Mouse (Mus musculus): ENCODE data around the gene Myadml2. TPM values are rescaled to one million over a fixed set of nuclear protein-coding genes. Genes with fewer than 3 reads are reported as not detected.
A peak's percentile ranks its signal among the peaks of the same experiment; 100 is the strongest.

The Myadml2 gene
- polyA plus RNA-seq (2016; fragmentation: Nextera tagmentation; extraction: Ambion mirVana), result 0.23 and 0.47 TPM in 2 replicates

DNA sequence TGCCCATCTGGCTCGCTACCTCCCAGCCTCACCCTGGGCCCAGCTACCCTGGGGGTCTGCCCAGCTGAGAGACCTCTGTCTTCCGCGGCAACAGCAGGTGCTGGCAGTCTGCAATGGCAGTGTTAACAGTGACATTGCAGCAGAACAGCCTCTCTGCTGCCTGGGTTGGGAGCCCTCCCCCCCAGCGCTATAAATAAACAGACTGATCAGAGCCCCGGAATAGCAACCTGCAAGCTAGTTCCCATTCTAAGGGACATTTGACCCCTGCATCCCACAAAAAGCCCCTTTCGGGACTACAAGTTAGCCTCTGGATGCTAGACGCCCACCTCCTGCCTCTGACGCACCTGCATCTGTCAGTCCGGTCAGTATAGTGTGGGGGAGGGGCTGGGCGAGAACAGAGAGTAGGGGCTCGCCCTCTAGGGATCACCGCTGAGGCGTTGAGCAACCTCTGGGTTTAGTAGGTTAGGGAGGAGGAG, at the start of gene Myadml2:
Myadml2 (minus strand) TSS at position 158 of the 476 bp plus-strand sequence.
- H3K9ac ChIP-seq, result peak within 1 kb of the TSS; percentile 48; the same call in 1 of the 2 replicates
- no peaks in the 10 kb centered on the region for H3K36me3 ChIP-seq
- peak within 1 kb of the TSS; percentile 38 for H3K4me3 ChIP-seq
- H3K27me3 ChIP-seq (replicated peaks), result peaks cover 43% of the 10 kb centered on the region
- no peak within 1 kb of the TSS for H3K27ac ChIP-seq
- peaks cover 22% of the 10 kb centered on the region for H3K4me1 ChIP-seq
- H3K4me2 ChIP-seq, result peak within 1 kb of the TSS; percentile 66
- no peaks in the 10 kb centered on the region for H3K9me3 ChIP-seq (replicated peaks)
- 6% methylated on average over 13 of the region's 13 CpGs for WGBS (ENCODE audit: insufficient replicate concordance)
- ATAC-seq, result no peak

DNA sequence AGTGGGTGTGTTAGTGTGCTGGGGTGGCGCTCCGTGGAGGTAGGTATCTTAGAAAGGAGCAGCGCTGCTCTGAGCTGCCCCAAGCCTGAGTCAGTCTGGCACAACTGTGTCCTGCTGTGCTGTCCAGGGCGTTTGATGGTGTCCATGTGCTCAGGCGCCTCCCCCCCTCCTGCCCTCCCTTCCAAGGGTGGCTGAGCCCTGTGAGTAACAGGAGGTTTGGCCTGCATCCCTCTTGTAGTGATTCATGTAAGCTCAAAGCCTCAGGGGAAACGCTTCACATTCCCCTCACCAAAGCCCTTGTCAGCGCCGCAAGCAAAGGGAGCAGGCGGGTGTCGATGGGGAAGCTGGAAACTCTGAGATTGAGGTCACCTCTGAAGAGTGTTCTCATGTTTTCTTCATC, 49.8 kb upstream of the Myadml2 start:
- no peak overlapping the region for H3K4me3 ChIP-seq
- H3K27ac ChIP-seq, result no peak overlapping the region
- WGBS (ENCODE audit: insufficient replicate concordance), result 76% methylated on average over 10 of the region's 10 CpGs
- ATAC-seq, result no peak
- no peak overlapping the region for H3K9ac ChIP-seq
- no peak overlapping the region for H3K4me2 ChIP-seq
- H3K36me3 ChIP-seq, result peaks cover 80% of the 10 kb centered on the region
- no peaks in the 10 kb centered on the region for H3K27me3 ChIP-seq (replicated peaks)
- H3K9me3 ChIP-seq (replicated peaks), result no peaks in the 10 kb centered on the region; the same call in 1 of the 2 replicates
- no peaks in the 10 kb centered on the region for H3K4me1 ChIP-seq

DNA sequence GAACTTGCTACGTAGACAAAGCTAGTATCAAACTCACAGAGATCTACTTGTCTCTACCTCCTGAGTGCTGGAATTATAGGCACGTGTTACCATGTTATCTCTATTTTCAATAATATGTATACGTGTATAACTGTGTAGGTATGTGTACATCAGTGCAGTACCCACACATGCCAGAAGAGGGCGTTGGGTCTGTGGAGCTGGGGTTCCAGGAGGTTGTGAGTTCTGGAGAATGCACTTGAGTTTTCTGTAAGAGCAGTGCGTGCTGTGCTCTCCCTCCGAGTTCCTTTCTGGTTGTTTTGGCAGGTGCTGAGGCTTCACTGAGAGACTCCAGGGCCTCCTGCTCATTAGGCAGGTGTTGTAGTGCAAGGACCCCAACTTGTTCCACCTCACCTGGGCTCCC, 48.6 kb upstream of the Myadml2 start:
- Histone ChIP-seq H3K36me3 (peaks cover 73% of the 10 kb centered on the region), H3K27me3 (replicated peaks) (no peaks in the 10 kb centered on the region), H3K4me1 (no peaks in the 10 kb centered on the region), H3K9me3 (replicated peaks) (no peaks in the 10 kb centered on the region; the same call in 1 of the 2 replicates), H3K27ac (no peak overlapping the region), H3K4me2 (no peak overlapping the region), H3K4me3 (no peak overlapping the region), H3K9ac (no peak overlapping the region)
- ATAC-seq, result no peak
- 75% methylated on average over 6 of the region's 6 CpGs for WGBS (ENCODE audit: insufficient replicate concordance)

DNA sequence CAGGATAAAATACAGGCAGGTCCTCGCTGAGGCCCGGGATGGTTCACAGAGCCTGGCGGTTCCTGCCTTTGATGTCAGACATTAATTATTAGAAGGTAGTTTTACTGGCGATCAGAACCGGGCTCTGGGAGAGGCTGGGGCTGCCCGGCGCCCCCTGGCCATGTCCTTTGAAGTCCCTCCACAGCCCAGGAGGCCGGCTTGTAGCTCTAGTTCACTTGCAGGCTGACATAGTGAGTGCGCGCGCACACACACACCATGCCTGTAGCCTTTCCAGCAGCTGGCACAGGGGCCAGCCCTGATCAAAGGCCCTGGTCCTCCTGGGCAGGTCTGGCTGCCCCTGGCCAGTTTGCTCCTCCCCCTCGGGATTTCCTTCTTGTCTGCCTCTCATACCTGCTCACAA, 47.7 kb upstream of the Myadml2 start:
- Histone ChIP-seq H3K9me3 (replicated peaks) (no peaks in the 10 kb centered on the region; the same call in 1 of the 2 replicates), H3K4me3 (no peak overlapping the region), H3K4me2 (no peak overlapping the region), H3K27ac (no peak overlapping the region), H3K27me3 (replicated peaks) (no peaks in the 10 kb centered on the region), H3K4me1 (no peaks in the 10 kb centered on the region), H3K36me3 (peaks cover 71% of the 10 kb centered on the region), H3K9ac (peak overlapping the region; percentile 13; the same call in 1 of the 2 replicates)
- no peak for ATAC-seq
- WGBS (ENCODE audit: insufficient replicate concordance), result 77% methylated on average over 12 of the region's 12 CpGs

DNA sequence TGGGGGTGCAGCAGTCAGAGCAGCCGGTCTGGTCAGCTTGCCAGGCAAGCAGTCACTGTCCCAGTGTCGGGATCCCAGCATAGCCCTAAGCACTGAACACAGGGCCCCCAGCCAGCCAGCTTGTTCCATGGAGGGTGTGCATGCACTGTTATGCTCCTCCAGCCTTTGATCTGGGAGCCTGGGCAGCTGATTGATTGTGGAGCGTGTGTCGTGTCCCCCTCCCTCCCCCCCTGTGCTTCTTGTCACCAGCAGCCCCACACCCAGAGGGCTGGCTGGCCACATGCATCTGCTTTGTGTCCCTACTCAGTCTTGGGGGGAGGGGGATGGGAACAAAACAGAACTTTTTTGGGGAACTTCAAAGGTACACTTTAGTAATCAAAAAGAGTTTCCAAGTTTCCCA, 47.2 kb upstream of the Myadml2 start:
- no peak overlapping the region for H3K27ac ChIP-seq
- H3K9me3 ChIP-seq (replicated peaks), result no peaks in the 10 kb centered on the region; the same call in 1 of the 2 replicates
- H3K4me1 ChIP-seq, result no peaks in the 10 kb centered on the region
- H3K9ac ChIP-seq, result no peak overlapping the region
- 0 out of 2 replicates have a peak, but pooled peaks have one; percentile 9 for ATAC-seq
- no peak overlapping the region for H3K4me3 ChIP-seq
- H3K4me2 ChIP-seq, result no peak overlapping the region
- H3K27me3 ChIP-seq (replicated peaks), result no peaks in the 10 kb centered on the region
- WGBS (ENCODE audit: insufficient replicate concordance), result 65% methylated on average over 4 of the region's 4 CpGs
- peaks cover 72% of the 10 kb centered on the region for H3K36me3 ChIP-seq

DNA sequence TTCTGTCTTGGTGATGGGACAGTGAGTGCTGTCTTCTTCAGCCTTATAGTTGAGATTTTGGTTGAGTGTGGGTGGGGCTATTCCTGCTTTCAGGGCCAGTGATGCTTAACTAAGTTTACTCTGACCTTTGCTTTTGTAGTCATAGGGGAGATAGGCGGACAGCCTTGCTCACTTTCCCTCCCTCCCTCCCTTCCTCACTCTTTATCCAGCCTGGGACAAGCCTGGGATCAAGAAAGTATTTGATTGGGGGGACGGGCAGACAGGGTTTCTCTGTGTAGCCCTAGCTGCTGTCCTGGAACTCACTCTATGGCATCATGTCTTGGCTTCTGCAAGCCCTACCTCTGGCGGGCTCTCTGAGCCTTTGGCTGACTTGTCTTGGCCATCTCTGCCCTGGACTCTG, 45.5 kb upstream of the Myadml2 start:
- no peak overlapping the region for H3K4me2 ChIP-seq
- no peaks in the 10 kb centered on the region for H3K4me1 ChIP-seq
- H3K27me3 ChIP-seq (replicated peaks), result no peaks in the 10 kb centered on the region
- H3K9ac ChIP-seq, result no peak overlapping the region
- 79% methylated on average over 3 of the region's 3 CpGs for WGBS (ENCODE audit: insufficient replicate concordance)
- no peaks in the 10 kb centered on the region; the same call in 1 of the 2 replicates for H3K9me3 ChIP-seq (replicated peaks)
- H3K4me3 ChIP-seq, result no peak overlapping the region
- no peak for ATAC-seq
- H3K36me3 ChIP-seq, result peaks cover 73% of the 10 kb centered on the region
- H3K27ac ChIP-seq, result no peak overlapping the region

DNA sequence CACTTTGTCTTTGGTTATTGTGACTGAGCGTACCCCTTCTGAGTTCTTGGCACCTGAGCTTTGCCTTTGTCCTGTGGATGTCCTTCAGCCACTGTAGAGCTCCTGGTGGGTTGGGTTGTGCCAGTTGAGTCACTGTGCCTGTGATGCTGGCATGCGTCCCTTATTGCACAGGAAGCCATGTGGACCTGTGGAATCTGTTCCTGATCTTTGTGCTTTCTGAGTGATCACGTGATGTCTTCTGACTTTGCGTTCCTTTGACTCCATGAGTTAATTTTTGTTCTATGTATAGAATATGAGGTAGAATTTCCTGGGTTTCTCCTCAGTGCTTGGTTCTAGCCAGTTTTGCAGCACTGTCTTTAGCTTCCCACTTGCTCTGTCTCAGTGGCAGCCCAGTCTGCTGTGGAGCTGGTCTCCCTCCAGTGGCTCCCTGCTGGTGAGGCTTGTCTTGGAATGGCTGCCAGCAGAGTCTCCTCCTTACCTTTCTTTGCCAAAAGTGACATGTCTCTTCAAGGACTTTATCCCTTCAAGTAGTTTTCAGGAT, 44.6 kb upstream of the Myadml2 start:
- no peak overlapping the region for H3K9ac ChIP-seq
- ATAC-seq, result no peak
- no peaks in the 10 kb centered on the region for H3K27me3 ChIP-seq (replicated peaks)
- H3K4me2 ChIP-seq, result no peak overlapping the region
- no peaks in the 10 kb centered on the region for H3K4me1 ChIP-seq
- H3K4me3 ChIP-seq, result no peak overlapping the region
- H3K36me3 ChIP-seq, result peaks cover 72% of the 10 kb centered on the region
- 78% methylated on average over 4 of the region's 4 CpGs for WGBS (ENCODE audit: insufficient replicate concordance)
- no peaks in the 10 kb centered on the region; the same call in 1 of the 2 replicates for H3K9me3 ChIP-seq (replicated peaks)
- no peak overlapping the region for H3K27ac ChIP-seq

DNA sequence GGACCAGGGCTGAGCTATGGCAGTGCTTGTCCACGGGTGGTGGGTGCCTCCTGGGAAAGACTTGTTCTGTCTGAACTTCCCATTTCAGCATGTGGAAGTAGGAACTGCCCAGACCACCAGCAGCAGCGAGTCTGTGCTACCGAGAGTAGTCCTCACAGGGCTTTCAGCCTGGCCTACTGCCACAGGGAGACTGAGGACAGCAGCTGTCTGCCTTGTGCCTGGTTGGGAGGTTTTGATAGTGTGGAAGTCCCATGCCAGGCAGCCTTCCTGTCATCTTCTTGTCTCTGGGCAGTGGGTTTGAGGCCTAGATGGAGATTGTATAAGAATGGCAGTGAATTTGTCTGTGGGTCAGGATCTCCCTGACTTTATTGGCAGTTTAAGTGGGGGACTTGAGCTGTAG, 41.4 kb upstream of the Myadml2 start:
- peaks cover 70% of the 10 kb centered on the region for H3K36me3 ChIP-seq

DNA sequence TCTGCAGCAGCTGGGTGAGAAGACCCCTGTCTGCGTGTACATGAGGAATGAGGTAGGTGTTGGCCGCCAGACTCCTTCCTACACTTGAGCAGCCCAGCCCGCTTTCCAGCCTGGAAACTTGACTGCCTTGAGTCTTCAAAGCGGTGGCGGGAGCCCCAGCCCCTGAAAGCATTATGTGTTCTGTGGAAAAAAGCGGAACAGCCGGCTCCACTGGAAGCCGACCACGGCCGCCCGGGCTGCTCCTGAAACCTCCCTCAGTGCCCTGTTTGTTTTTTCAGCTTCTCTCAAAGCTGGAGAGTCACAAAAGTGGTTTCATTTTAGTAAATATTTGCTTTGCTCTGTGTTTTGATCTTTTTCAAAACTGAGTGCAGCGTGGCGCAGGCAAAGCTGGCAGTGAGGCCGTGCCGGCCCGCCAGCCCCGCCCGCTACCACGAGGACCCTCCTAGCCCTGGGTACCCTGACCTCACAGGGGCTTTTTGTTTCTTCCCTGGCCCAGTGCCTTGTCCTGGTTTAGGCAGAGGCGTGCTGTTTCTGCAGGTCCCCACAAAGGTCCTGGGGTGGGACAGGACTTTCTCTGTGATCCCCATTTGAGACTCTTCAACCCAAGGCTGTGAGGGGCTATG, 38.8 kb upstream of the Myadml2 start:
- peaks cover 5% of the 10 kb centered on the region; the same call in 1 of the 2 replicates for H3K4me1 ChIP-seq
- ATAC-seq, result no peak
- H3K4me3 ChIP-seq, result no peak overlapping the region
- H3K4me2 ChIP-seq, result no peak overlapping the region
- H3K27ac ChIP-seq, result no peak overlapping the region
- H3K36me3 ChIP-seq, result peaks cover 68% of the 10 kb centered on the region
- H3K27me3 ChIP-seq (replicated peaks), result no peaks in the 10 kb centered on the region
- WGBS (ENCODE audit: insufficient replicate concordance), result 79% methylated on average over 20 of the region's 20 CpGs
- no peaks in the 10 kb centered on the region for H3K9me3 ChIP-seq (replicated peaks)
- no peak overlapping the region for H3K9ac ChIP-seq

More for the DNA sequence above, 41.4 kb upstream of the Myadml2 start:
- Histone ChIP-seq H3K4me2 (no peak overlapping the region), H3K9me3 (replicated peaks) (no peaks in the 10 kb centered on the region), H3K9ac (no peak overlapping the region), H3K27ac (no peak overlapping the region), H3K4me1 (peaks cover 5% of the 10 kb centered on the region; the same call in 1 of the 2 replicates), H3K27me3 (replicated peaks) (no peaks in the 10 kb centered on the region), H3K4me3 (no peak overlapping the region)
- 56% methylated on average over 3 of the region's 3 CpGs for WGBS (ENCODE audit: insufficient replicate concordance)
- ATAC-seq, result no peak

DNA sequence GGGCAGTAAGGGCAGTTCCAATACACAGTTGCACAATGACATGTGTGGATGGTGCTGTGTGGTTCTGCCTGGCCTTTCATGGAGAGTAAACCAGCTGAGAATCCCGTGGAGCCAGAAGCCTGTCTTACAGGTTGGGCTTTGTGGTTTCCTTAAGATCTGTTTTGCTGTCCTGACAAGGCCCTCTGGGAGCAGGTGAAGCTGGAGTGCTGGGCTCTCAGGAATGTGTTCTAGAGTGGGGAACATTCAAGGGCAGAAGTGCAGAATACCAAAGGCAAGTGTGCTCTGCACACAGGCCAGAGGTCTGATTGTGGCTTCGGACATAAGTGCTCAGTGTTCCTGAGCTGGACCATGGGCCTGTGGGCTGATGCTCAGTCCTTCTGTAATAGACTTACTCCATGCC, 36.7 kb upstream of the Myadml2 start:
- Histone ChIP-seq H3K27me3 (replicated peaks) (no peaks in the 10 kb centered on the region), H3K4me2 (no peak overlapping the region), H3K4me1 (peaks cover 5% of the 10 kb centered on the region; the same call in 1 of the 2 replicates), H3K9ac (no peak overlapping the region), H3K9me3 (replicated peaks) (no peaks in the 10 kb centered on the region), H3K36me3 (peaks cover 73% of the 10 kb centered on the region), H3K27ac (no peak overlapping the region), H3K4me3 (no peak overlapping the region)
- WGBS (ENCODE audit: insufficient replicate concordance), result 74% methylated on average over 2 of the region's 2 CpGs
- ATAC-seq, result no peak

DNA sequence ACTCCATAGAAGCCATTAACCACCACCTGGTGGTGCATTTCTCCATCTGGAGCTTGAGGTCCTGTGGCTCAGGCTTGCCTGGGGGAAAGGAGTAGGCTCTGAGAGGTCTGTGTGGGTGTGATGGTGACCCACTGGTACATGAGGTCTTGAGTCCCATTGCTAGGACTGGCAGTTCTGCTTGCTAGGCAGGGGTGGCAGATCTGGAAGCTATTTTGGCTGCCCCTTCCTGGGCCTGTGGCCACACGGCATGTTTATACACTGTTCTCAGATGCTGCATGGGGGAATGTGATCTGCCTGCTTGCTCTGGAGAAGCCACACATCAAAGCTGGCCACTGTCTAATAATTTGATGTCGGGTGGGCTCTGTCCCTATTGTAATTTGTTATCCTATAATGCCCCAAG, 36.1 kb upstream of the Myadml2 start:
- Histone ChIP-seq H3K4me1 (peaks cover 5% of the 10 kb centered on the region; the same call in 1 of the 2 replicates), H3K27ac (no peak overlapping the region), H3K9ac (no peak overlapping the region), H3K4me2 (no peak overlapping the region), H3K9me3 (replicated peaks) (no peaks in the 10 kb centered on the region), H3K4me3 (no peak overlapping the region), H3K36me3 (peaks cover 73% of the 10 kb centered on the region), H3K27me3 (replicated peaks) (no peaks in the 10 kb centered on the region)
- no peak for ATAC-seq
- 69% methylated on average over 2 of the region's 2 CpGs for WGBS (ENCODE audit: insufficient replicate concordance)

DNA sequence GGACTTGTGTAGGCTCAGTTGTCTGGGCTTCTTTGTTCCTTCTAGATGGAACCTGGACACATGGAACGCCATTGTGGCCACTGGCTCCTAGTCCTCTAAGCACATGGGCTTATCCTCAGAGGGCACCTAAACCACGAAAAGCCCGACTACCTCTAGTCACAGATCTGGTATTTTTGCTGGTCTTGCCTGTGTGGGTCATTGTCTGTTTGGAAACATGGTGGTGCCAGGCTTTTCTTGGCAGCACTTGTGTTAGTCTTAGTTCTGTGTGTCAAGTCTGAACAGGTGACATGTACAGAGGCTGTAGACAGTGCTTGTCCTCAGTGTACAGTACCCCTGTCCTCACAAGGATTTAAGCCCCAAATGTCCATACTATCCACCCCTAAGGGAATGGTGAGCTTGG, 35.6 kb upstream of the Myadml2 start:
- Histone ChIP-seq H3K4me2 (no peak overlapping the region), H3K9ac (no peak overlapping the region), H3K27me3 (replicated peaks) (no peaks in the 10 kb centered on the region), H3K27ac (no peak overlapping the region), H3K36me3 (peaks cover 73% of the 10 kb centered on the region), H3K9me3 (replicated peaks) (no peaks in the 10 kb centered on the region), H3K4me1 (peaks cover 5% of the 10 kb centered on the region; the same call in 1 of the 2 replicates), H3K4me3 (no peak overlapping the region)
- 73% methylated on average over 3 of the region's 3 CpGs for WGBS (ENCODE audit: insufficient replicate concordance)
- no peak for ATAC-seq

All from liver, embryonic 12.5 days (tissue).